Mouse (Mus musculus) G1E (cell line): Measurements from ENCODE around the gene Sfrp4.

Experiments
- CTCF ChIP-seq: IDR thresholded peaks from 2 replicates; pipeline ENCODE4 v1.5.1; 2012; ENCODE audit warnings: low read depth, low read length, inconsistent platforms, mixed read lengths
- POLR2AphosphoS5 ChIP-seq: IDR thresholded peaks from 2 replicates; pipeline ENCODE4 v1.6.1; 2012; ENCODE audit warnings: low read depth, low read length, inconsistent platforms; ENCODE audit not compliant: insufficient replicate concordance
- TAL1 ChIP-seq: conservative IDR thresholded peaks from 2 replicates; pipeline ENCODE4 v1.6.1; 2012; ENCODE audit warnings: low read depth, low read length, inconsistent platforms, mixed read lengths

DNA sequence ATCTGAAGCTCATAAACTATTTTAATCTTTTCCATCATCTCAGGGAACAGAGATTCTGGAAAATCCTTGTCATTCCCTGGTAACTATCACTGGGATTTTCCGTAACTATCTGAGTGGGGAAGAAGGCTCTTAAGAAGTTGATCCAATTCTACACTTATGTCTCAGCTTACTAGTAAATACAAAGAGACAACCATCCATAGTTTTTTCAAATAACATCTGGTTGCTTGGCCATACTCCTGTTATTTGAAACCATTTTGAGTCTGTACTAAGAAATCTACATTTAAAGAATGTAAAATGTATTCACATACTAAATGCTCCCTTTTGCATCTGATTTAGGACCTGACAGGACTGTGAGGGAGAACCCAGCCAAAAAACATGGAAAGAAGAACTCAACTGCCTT lies 9.5 kb upstream of the Sfrp4 start:
- TF ChIP-seq TAL1 (no peak), CTCF (no peak), POLR2AphosphoS5 (no peak)
